Mouse (Mus musculus): ENCODE data around the gene Gm10300. TPM values are rescaled to one million over a fixed set of nuclear protein-coding genes. Genes with fewer than 3 reads are reported as not detected.

Gm10300 gene
- polyA plus RNA-seq, 1 experiment from 2014 or later: 0.14 TPM

DNA sequence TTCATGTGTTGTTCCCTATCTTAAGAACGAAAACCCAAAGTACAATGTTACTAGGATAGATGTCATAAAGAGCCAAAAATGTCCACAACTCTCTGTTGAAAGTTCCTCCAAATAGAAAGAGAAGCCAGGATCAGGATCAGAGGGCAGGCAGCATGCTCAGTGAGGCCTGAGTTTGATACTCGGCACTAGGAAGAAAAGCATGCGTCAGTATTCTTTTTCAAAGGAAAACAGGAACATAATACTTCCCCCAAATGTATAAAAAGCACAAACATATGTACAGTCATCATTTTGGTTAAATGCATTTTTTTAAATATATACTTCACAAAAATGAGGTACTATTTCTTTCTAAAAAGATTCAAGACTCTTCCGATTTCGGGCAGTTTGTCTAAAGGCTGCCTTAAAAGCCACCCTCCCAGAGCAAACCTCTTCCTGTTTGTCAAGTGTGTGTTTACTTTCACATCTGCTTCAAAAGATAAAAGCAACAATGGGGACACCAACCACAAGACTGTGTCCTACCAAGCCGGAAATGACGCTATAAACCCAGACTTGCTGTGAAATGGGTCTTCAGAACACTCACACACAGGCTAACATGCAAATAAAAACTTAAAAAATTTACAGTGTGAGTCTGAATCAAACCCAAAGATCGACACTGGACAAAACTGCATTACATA, 34.4 kb upstream of the Gm10300 start:
- peaks cover 16% of the 10 kb centered on the region; the same call in 1 of the 2 replicates for H3K36me3 ChIP-seq
- 89% methylated on average over 8 of the region's 8 CpGs for WGBS

DNA sequence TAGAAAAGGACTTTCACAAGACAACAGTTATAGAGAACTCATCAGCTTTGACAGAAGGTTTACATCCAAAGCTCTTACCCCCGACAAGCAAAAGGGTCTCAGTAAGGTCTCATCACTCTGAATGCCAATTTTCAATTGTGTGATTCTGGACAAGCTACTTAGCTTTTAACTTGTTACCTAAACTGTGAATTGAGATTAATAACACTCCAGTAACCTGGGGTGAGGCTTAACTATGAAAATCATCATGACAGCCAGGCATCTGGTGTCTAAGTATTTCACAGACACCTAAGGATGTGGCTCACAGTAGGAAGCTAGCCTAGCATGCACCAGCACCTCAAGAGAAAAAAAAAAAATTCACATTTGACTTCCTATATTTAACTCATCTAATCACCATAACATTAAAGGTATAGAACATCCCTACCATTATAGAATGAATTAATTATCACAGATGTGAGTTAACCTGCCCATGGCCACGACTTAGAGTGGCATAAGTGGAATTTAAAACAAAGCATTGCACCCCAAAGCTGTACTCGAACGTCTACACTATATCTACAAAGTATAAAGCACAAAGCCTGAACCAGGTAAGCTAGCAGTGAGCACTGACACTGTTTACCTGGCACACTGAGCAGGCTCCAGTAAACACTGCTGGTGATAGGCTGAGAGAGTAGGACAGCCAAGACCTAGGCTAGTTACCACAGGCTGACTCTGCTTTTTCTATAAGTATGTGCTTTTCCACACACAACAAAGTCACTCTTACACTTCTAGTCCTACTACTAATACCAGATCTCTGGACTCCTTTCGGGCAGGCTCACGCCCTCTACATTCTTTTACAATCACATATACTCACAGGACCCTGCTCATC, 32.8 kb upstream of the Gm10300 start:
- 87% methylated on average over 6 of the region's 6 CpGs for WGBS
- Histone ChIP-seq H3K27ac (no peak overlapping the region), H3K36me3 (peaks cover 10% of the 10 kb centered on the region; the same call in 1 of the 2 replicates)

More for the DNA sequence above, 34.4 kb upstream of the Gm10300 start:
- H3K27me3 ChIP-seq (ENCODE audit: insufficient read depth, poor library complexity, severe bottlenecking): no peaks in the 10 kb centered on the region
- H3K27ac ChIP-seq: peak overlapping the region; percentile 24; the same call in 1 of the 2 replicates
- no peak overlapping the region for H3K4me3 ChIP-seq
- H3K4me1 ChIP-seq (replicated peaks): peaks cover 50% of the 10 kb centered on the region
- no peaks in the 10 kb centered on the region for H3K9me3 ChIP-seq
- DNase-seq (ENCODE audit: low spot score): no peak

GRCm38 (mm10) chr4:132043726-132044125, 30.8 kb upstream of the Gm10300 start:
- DNase-seq (ENCODE audit: low spot score): no peak
- Histone ChIP-seq H3K9me3 (no peaks in the 10 kb centered on the region), H3K36me3 (peaks cover 10% of the 10 kb centered on the region; the same call in 1 of the 2 replicates), H3K27ac (no peak overlapping the region), H3K4me3 (no peak overlapping the region), H3K27me3 (ENCODE audit: insufficient read depth, poor library complexity, severe bottlenecking) (no peaks in the 10 kb centered on the region), H3K4me1 (replicated peaks) (peaks cover 48% of the 10 kb centered on the region)
- WGBS: 96% methylated on average over 3 of the region's 3 CpGs

More for the DNA sequence above, 32.8 kb upstream of the Gm10300 start:
- H3K9me3 ChIP-seq: no peaks in the 10 kb centered on the region
- H3K4me3 ChIP-seq: no peak overlapping the region
- H3K27me3 ChIP-seq (ENCODE audit: insufficient read depth, poor library complexity, severe bottlenecking): no peaks in the 10 kb centered on the region
- no peak for DNase-seq (ENCODE audit: low spot score)
- H3K4me1 ChIP-seq (replicated peaks): peaks cover 47% of the 10 kb centered on the region

- Histone ChIP-seq H3K27me3 (ENCODE audit: insufficient read depth, poor library complexity, severe bottlenecking) (peaks cover 12% of the 10 kb centered on the region; the same call in 1 of the 2 replicates), H3K9me3 (no peaks in the 10 kb centered on the region), H3K4me3 (peak overlapping the region; percentile 97), H3K4me1 (replicated peaks) (peaks cover 57% of the 10 kb centered on the region), H3K27ac (peak overlapping the region; percentile 99), H3K36me3 (no peaks in the 10 kb centered on the region)
- under 1% methylated on average over 94 of the region's 95 CpGs for WGBS
- peak; percentile 72 for DNase-seq (ENCODE audit: low spot score)
These were observed 26.2 kb upstream of the Gm10300 start for GRCm38 (mm10) chr4:132048011-132048991.

GRCm38 (mm10) chr4:132048995-132049404, 25.5 kb upstream of the Gm10300 start:
- 2% methylated on average over 44 of the region's 46 CpGs for WGBS
- Histone ChIP-seq H3K36me3 (no peaks in the 10 kb centered on the region), H3K4me1 (replicated peaks) (peaks cover 57% of the 10 kb centered on the region), H3K27me3 (ENCODE audit: insufficient read depth, poor library complexity, severe bottlenecking) (peaks cover 12% of the 10 kb centered on the region; the same call in 1 of the 2 replicates), H3K9me3 (no peaks in the 10 kb centered on the region), H3K27ac (peak overlapping the region; percentile 99), H3K4me3 (peak overlapping the region; percentile 97)
- DNase-seq (ENCODE audit: low spot score): peak; percentile 95

DNA sequence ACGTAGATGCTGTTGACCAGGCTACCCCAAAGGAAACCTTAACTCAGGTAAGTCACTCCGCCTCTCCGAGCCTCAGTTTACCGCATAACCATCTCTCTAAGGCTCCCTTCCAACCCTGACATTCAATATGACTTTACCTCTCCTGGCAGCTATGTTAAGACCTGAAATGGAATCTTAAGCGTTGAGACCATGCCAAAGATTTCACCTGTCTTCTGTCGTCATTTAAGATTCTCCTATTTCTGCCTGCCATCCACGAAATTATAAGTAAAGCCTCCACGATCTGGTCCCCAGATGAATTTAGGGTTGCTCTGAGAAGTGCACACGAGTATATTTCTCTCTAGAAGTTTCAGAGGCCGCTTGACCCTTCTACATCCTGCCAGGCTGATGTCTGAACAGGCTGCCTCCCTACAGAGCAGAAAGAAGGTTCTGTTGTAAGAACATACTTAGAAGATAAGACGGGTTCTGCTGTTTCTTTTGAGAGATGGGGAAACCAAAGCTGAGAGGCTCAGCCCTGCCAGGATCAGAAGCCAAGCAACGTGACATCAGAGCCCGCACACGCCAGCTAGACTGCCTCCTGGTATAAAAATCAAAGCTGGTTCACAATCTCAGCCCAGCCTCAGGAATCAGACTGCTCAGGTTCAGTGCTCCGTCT, 24.8 kb upstream of the Gm10300 start:
- no peaks in the 10 kb centered on the region for H3K9me3 ChIP-seq
- H3K36me3 ChIP-seq: no peaks in the 10 kb centered on the region
- peak; percentile 14 for DNase-seq (ENCODE audit: low spot score)
- peak overlapping the region; percentile 97 for H3K4me3 ChIP-seq
- peak overlapping the region; percentile 99 for H3K27ac ChIP-seq
- H3K4me1 ChIP-seq (replicated peaks): peaks cover 57% of the 10 kb centered on the region
- WGBS: 8% methylated on average over 15 of the region's 15 CpGs
- H3K27me3 ChIP-seq (ENCODE audit: insufficient read depth, poor library complexity, severe bottlenecking): peaks cover 12% of the 10 kb centered on the region; the same call in 1 of the 2 replicates

- peaks cover 12% of the 10 kb centered on the region; the same call in 1 of the 2 replicates for H3K27me3 ChIP-seq (ENCODE audit: insufficient read depth, poor library complexity, severe bottlenecking)
- H3K9me3 ChIP-seq: no peaks in the 10 kb centered on the region
- no peaks in the 10 kb centered on the region for H3K36me3 ChIP-seq
- 0 out of 2 replicates have a peak overlapping the region, but pooled peaks have one; percentile 26 for H3K27ac ChIP-seq
- H3K4me3 ChIP-seq: no peak overlapping the region
- H3K4me1 ChIP-seq (replicated peaks): peaks cover 48% of the 10 kb centered on the region
- DNase-seq (ENCODE audit: low spot score): peak; percentile 51
- WGBS: 73% methylated on average over 10 of the region's 10 CpGs
These were observed 22.9 kb upstream of the Gm10300 start for GRCm38 (mm10) chr4:132051321-132052275.

GRCm38 (mm10) chr4:132057311-132057710, 17.2 kb upstream of the Gm10300 start:
- Histone ChIP-seq H3K27ac (no peak overlapping the region), H3K9me3 (no peaks in the 10 kb centered on the region), H3K36me3 (no peaks in the 10 kb centered on the region), H3K4me1 (replicated peaks) (peaks cover 9% of the 10 kb centered on the region; the same call in 1 of the 2 replicates), H3K4me3 (no peak overlapping the region), H3K27me3 (ENCODE audit: insufficient read depth, poor library complexity, severe bottlenecking) (no peaks in the 10 kb centered on the region)
- DNase-seq (ENCODE audit: low spot score): no peak

GRCm38 (mm10) chr4:132059541-132059940, 15.0 kb upstream of the Gm10300 start:
- WGBS: 96% methylated on average over 2 of the region's 2 CpGs
- H3K27me3 ChIP-seq (ENCODE audit: insufficient read depth, poor library complexity, severe bottlenecking): no peaks in the 10 kb centered on the region
- H3K27ac ChIP-seq: no peak overlapping the region
- H3K4me1 ChIP-seq (replicated peaks): 0 out of 2 replicates have a peak, but pooled peaks cover 11% of the 10 kb centered on the region
- no peaks in the 10 kb centered on the region for H3K36me3 ChIP-seq
- no peak overlapping the region for H3K4me3 ChIP-seq
- DNase-seq (ENCODE audit: low spot score): no peak
- no peaks in the 10 kb centered on the region for H3K9me3 ChIP-seq

- H3K4me1 ChIP-seq (replicated peaks): 0 out of 2 replicates have a peak, but pooled peaks cover 11% of the 10 kb centered on the region
- WGBS: 75% methylated on average over 17 of the region's 17 CpGs
- DNase-seq (ENCODE audit: low spot score): no peak
- H3K36me3 ChIP-seq: no peaks in the 10 kb centered on the region
- no peak overlapping the region for H3K27ac ChIP-seq
- no peaks in the 10 kb centered on the region for H3K9me3 ChIP-seq
- H3K27me3 ChIP-seq (ENCODE audit: insufficient read depth, poor library complexity, severe bottlenecking): no peaks in the 10 kb centered on the region
- H3K4me3 ChIP-seq: no peak overlapping the region
These were observed 14.3 kb upstream of the Gm10300 start for GRCm38 (mm10) chr4:132060040-132060832.

All from hindbrain, embryonic 10.5 days (tissue).